7 mouse cellular contexts compared by ENCODE assay signal in genomic region chr11:95858528-95859467, GRCm38 (mm10). TPM values are rescaled to one million over a fixed set of nuclear protein-coding genes. Genes with fewer than 3 reads are reported as not detected.
DNase-seq lines count a peak whose midpoint lies in the region; ATAC-seq lines count a peak whose summit lies in the region.

No protein-coding gene starts in this region.

- no peaks in the 10 kb centered on the region for H3K36me3 ChIP-seq in embryonic facial prominence, embryonic 12.5 days
- no peaks in the 10 kb centered on the region for H3K36me3 ChIP-seq in limb, embryonic 11.5 days (ENCODE audit: control insufficient read depth, insufficient read depth, low read length)
- no peaks in the 10 kb centered on the region for H3K36me3 ChIP-seq in midbrain, embryonic 14.5 days (ENCODE audit: control insufficient read depth, insufficient read depth, low read length)

- WGBS in embryonic facial prominence, embryonic 12.5 days, result under 1% methylated on average over 58 of the region's 58 CpGs
- under 1% methylated on average over 58 of the region's 58 CpGs for WGBS in limb, embryonic 11.5 days
- under 1% methylated on average over 58 of the region's 58 CpGs for WGBS in midbrain, embryonic 14.5 days

- H3K4me2 ChIP-seq in embryonic facial prominence, embryonic 12.5 days (replicated peaks), result peak overlapping the region; percentile 62
- H3K4me2 ChIP-seq in limb, embryonic 11.5 days (ENCODE audit: low read depth, severe bottlenecking), result peak overlapping the region; percentile 79
- peak overlapping the region; percentile 70 for H3K4me2 ChIP-seq in midbrain, embryonic 14.5 days (ENCODE audit: low read length)

- H3K27ac ChIP-seq in embryonic facial prominence, embryonic 12.5 days, result peak overlapping the region; percentile 92
- peak overlapping the region; percentile 80 for H3K27ac ChIP-seq in limb, embryonic 11.5 days (replicated peaks; ENCODE audit: low read depth, low read length)
- H3K27ac ChIP-seq in midbrain, embryonic 14.5 days (replicated peaks; ENCODE audit: low read depth, low read length), result peak overlapping the region; percentile 73

- peak overlapping the region; percentile 51 for H3K9ac ChIP-seq in embryonic facial prominence, embryonic 12.5 days
- peak overlapping the region; percentile 58 for H3K9ac ChIP-seq in limb, embryonic 11.5 days (ENCODE audit: low read length)
- H3K9ac ChIP-seq in midbrain, embryonic 14.5 days (replicated peaks; ENCODE audit: low read length), result peak overlapping the region; percentile 58

- DNase-seq in adrenal gland, postnatal 25 days, result peak; percentile 96
- peak; percentile 100 for DNase-seq in heart, adult 11 months
- DNase-seq in kidney, adult 18-20 months, result peak; percentile 98
- DNase-seq in limb, embryonic 11.5 days (ENCODE audit: low spot score), result peak; percentile 98
- DNase-seq in midbrain, embryonic 14.5 days, result peak; percentile 98
- DNase-seq in spleen, adult 18-20 months, result peak; percentile 92 to 93

- H3K4me1 ChIP-seq in embryonic facial prominence, embryonic 12.5 days, result peaks cover 8% of the 10 kb centered on the region; the same call in 1 of the 2 replicates
- no peaks in the 10 kb centered on the region for H3K4me1 ChIP-seq in limb, embryonic 11.5 days (ENCODE audit: control insufficient read depth, insufficient read depth, low read length)
- peaks cover 6% of the 10 kb centered on the region; the same call in 1 of the 2 replicates for H3K4me1 ChIP-seq in midbrain, embryonic 14.5 days (ENCODE audit: control insufficient read depth, insufficient read depth, low read length)

- H3K9me3 ChIP-seq in embryonic facial prominence, embryonic 12.5 days, result no peaks in the 10 kb centered on the region
- no peaks in the 10 kb centered on the region for H3K9me3 ChIP-seq in limb, embryonic 11.5 days (ENCODE audit: control insufficient read depth, low read length)
- H3K9me3 ChIP-seq in midbrain, embryonic 14.5 days (ENCODE audit: control insufficient read depth, low read length), result no peaks in the 10 kb centered on the region

- ATAC-seq in embryonic facial prominence, embryonic 12.5 days (ENCODE audit: insufficient number of reproducible peaks, insufficient read depth, low FRiP score, low TSS enrichment), result peak; percentile 95
- peak; percentile 97 for ATAC-seq in limb, embryonic 11.5 days (ENCODE audit: insufficient number of reproducible peaks, low FRiP score, low TSS enrichment, low read depth)
- peak; percentile 98 for ATAC-seq in midbrain, embryonic 14.5 days (ENCODE audit: low FRiP score, low TSS enrichment)

- H3K27me3 ChIP-seq in embryonic facial prominence, embryonic 12.5 days, result no peaks in the 10 kb centered on the region
- no peaks in the 10 kb centered on the region for H3K27me3 ChIP-seq in limb, embryonic 11.5 days (ENCODE audit: control insufficient read depth, insufficient read depth, low read length)
- no peaks in the 10 kb centered on the region for H3K27me3 ChIP-seq in midbrain, embryonic 14.5 days (ENCODE audit: control insufficient read depth, insufficient read depth, low read length)

- H3K4me3 ChIP-seq in embryonic facial prominence, embryonic 12.5 days, result peak overlapping the region; percentile 67
- peak overlapping the region; percentile 68 for H3K4me3 ChIP-seq in limb, embryonic 11.5 days (ENCODE audit: low read depth, low read length)
- peak overlapping the region; percentile 76 for H3K4me3 ChIP-seq in midbrain, embryonic 14.5 days (replicated peaks; ENCODE audit: low read depth, low read length)

RNA-seq across cellular contexts. Expression of gene Abi3, which starts 16.5 kb away (rescaled TPM):
- total RNA-seq in adrenal gland, postnatal 25 days (2021), result 15.2 and 16.7 TPM in 2 replicates
- polyA plus RNA-seq in embryonic facial prominence, embryonic 12.5 days (2016; fragmentation: Nextera tagmentation; extraction: Ambion mirVana), result 4.3 and 5.0 TPM in 2 replicates
- 1.4 and 2.8 TPM in 2 replicates for polyA plus RNA-seq in limb, embryonic 11.5 days (2014; fragmentation: Nextera tagmentation; extraction: Ambion mirVana)
- polyA plus RNA-seq in midbrain, embryonic 14.5 days (2014; fragmentation: Nextera tagmentation; extraction: Ambion mirVana), result 0.26 and 0.64 TPM in 2 replicates

RNA-seq across cellular contexts. Expression of gene Gngt2, which starts 21.8 kb away (rescaled TPM):
- 16.2 and 20.1 TPM in 2 replicates for total RNA-seq in adrenal gland, postnatal 25 days (2021)
- 8.9 and 13.1 TPM in 2 replicates for polyA plus RNA-seq in embryonic facial prominence, embryonic 12.5 days (2016; fragmentation: Nextera tagmentation; extraction: Ambion mirVana)
- 8.1 and 9.8 TPM in 2 replicates for polyA plus RNA-seq in limb, embryonic 11.5 days (2014; fragmentation: Nextera tagmentation; extraction: Ambion mirVana)
- polyA plus RNA-seq in midbrain, embryonic 14.5 days (2014; fragmentation: Nextera tagmentation; extraction: Ambion mirVana), result 1.8 TPM in 2 replicates

RNA-seq across cellular contexts. Expression of gene Phospho1, which starts 34.5 kb away (rescaled TPM):
- 133 and 225 TPM in 2 replicates for total RNA-seq in adrenal gland, postnatal 25 days (2021)
- not detected in 2 replicates for polyA plus RNA-seq in embryonic facial prominence, embryonic 12.5 days (2016; fragmentation: Nextera tagmentation; extraction: Ambion mirVana)
- polyA plus RNA-seq in limb, embryonic 11.5 days (2014; fragmentation: Nextera tagmentation; extraction: Ambion mirVana), result 0.60 TPM in 1 of 2 replicates, not detected in the other
- polyA plus RNA-seq in midbrain, embryonic 14.5 days (2014; fragmentation: Nextera tagmentation; extraction: Ambion mirVana), result 0.33 TPM in 1 of 2 replicates, not detected in the other

RNA-seq across cellular contexts. Expression of gene B4galnt2, which starts 55.9 kb away (rescaled TPM):
- total RNA-seq in adrenal gland, postnatal 25 days (2021), result not detected in 2 replicates
- not detected in 2 replicates for polyA plus RNA-seq in embryonic facial prominence, embryonic 12.5 days (2016; fragmentation: Nextera tagmentation; extraction: Ambion mirVana)
- polyA plus RNA-seq in limb, embryonic 11.5 days (2014; fragmentation: Nextera tagmentation; extraction: Ambion mirVana), result not detected in 2 replicates
- not detected in 2 replicates for polyA plus RNA-seq in midbrain, embryonic 14.5 days (2014; fragmentation: Nextera tagmentation; extraction: Ambion mirVana)

Comparison
In these comparisons a context has a peak if more than half of its experiments do, and no peak if none do; other contexts are left out.
1. Peak in every context shown above with its lines: DNase-seq, ATAC-seq, H3K4me3 ChIP-seq and H3K27ac ChIP-seq.